Mouse (Mus musculus): ENCODE measurements around the gene Pcnx. TPM values are rescaled to one million over a fixed set of nuclear protein-coding genes. Genes with fewer than 3 reads are reported as not detected.
A peak's percentile ranks its signal among the peaks of the same experiment; 100 is the strongest.

The Pcnx gene
- total RNA-seq, 2 experiments from 2014 or later: 71.6 to 86.7 TPM

- no peak for DNase-seq
Observed at GRCm38 (mm10) chr12:81856696-81857095, 3.1 kb upstream of the Pcnx start.

DNA sequence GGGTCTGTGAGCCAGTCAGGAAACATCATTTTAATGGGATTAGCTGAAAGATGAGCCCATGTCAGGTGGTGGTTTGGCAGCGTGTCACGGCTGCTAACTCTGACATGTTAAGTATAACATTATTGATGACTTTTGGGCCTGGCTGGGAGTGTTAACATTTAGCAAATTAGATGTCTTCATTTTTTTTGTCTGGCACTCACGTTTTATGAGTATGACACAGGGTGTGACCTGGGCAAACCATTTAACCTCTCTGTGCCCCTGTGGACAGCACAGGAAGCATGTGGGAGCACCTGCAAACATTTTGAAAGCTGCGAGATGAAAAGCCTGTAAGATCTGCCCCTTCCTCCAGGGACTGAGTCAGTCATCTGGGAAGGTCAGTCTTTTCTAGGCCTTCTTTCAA is 2.6 kb upstream of the Pcnx start:
- no peak for DNase-seq

DNA sequence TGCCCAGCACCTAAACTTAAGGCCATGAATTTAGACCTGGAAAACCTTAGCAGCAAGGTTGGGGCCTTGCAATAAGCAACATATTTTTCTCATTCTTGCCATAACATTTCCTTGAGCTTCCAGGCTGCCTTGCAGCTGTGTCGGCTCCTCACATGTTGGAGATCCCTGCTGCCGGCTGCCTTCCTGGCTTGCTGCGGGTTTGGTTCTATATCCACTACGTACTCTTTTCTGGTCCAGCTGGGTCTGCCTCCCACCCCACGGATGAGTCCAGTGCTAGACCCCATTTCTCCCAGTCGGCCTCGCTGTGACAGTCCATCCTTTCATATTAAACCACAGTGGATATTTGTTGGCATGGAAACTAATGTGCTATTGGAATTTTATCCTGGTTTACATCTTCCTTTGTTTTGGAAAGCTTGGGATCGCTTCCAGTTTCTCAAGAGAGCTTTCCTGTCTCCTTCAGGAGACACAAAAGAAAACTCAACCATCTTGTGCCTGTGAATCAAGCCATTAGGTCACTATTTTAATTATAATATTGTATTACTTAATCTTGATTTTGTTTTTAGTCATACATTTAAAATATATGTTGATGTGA is 1.7 kb upstream of the Pcnx start:
- DNase-seq: no peak

DNA sequence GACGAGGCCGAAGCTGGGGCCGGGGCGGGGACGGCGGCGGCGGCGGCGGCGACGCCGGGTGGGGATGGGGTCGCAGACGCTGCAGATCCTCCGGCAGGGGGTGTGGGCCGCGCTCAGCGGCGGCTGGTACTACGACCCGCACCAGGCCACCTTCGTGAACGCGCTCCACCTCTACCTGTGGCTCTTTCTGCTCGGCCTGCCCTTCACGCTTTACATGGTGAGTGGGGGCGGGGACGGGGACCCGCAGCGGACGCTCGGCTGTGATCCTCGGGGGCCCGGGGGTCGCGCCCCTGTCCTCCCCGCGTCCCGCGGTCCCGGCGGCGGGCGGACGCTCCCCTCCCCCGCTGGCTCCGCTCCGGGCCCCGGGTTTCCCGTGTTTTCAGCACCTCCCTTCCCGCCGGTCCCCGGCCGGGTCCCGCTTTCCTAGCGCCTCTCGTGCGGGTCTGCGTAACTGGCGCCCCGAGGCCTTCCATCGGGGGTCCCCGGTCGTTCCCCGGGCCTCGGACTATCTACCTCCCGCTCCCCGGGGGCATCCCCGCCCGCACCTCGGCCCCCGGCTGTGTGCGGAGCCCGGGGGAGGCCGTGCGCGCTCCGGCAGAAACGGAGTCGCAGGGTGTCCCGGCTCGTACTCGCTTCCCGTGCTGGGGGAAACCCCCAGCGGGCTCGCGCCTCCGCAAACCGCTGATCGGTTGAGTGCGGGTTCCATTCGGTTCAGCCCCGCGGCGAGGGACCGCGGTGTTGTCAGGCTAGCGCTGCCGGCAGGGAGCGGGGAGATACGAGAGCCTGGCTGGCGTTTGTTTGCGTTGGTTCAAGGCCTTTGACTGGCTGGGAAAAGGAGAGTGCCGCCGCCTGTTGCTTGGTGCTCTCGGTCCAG is 722 bp downstream of the Pcnx start:
- DNase-seq: peak; percentile 69

GRCm38 (mm10) chr12:81861199-81862085 is 1.6 kb downstream of the Pcnx start:
- no peak for DNase-seq

DNA sequence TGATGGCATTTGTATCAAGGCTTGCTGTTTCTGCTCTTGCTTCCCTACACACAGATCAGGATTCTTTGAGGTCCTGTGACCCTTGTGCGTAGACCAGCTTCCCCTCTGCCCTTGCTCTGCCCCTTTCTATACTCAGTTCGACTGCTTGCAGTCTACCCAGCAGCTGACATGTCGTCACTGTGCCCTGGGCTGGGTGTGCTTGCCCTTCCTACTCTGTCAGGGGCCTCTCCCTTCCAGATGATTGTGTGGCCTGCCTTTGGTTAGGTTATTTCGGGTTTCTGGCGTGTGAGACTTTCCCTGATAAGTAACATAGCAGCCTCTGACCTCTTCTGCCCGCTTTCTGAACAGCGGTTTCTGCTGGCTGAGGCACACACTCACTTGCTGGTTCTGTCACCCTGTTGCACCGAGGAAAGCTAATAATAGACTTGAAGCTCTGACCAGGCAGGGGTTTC is 2.6 kb downstream of the Pcnx start:
- peak; percentile 71 for DNase-seq

- no peak for DNase-seq
Observed at GRCm38 (mm10) chr12:81863949-81864348, 4.1 kb downstream of the Pcnx start.

- DNase-seq: no peak
Observed at GRCm38 (mm10) chr12:81865183-81865582, 5.4 kb downstream of the Pcnx start.

GRCm38 (mm10) chr12:81867316-81867715 is 7.5 kb downstream of the Pcnx start:
- DNase-seq: no peak

DNA sequence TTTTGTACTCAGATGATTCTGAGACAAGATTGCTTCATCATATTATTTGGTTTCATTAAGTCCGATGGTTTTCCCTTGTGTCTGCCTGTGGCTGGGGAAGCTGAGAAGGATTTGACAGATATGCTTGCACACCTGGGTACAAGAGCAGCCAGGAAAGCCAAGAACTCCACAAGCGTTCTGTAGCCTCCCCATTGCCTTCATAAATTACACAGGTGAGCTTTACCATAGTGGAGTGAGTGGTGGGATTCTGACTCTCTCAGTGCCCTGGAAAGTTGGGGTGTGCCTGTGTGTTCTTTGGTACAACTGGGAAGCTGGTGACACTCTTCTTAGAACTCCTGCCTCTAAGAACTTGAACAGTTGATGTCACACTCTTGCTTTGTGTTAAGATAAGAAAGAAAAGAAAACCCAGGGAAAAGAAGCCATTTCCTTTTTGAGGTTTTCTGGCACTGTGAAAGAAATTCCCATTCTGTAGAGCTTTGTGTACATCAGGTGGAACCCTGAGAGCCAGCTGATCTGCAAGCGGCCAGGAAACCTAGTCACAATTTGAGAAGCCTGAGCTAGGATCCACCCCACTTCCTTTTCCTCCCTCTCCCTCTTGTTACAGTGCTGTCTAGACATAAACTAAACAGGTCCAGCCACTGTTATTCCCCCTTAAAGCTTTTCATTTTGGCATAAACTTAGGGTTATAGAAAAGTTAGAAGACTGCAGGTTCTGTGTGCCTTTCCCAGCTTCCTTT is 9.6 kb downstream of the Pcnx start:
- no peak for DNase-seq

GRCm38 (mm10) chr12:81873345-81873744 is 13.5 kb downstream of the Pcnx start:
- no peak for DNase-seq

DNA sequence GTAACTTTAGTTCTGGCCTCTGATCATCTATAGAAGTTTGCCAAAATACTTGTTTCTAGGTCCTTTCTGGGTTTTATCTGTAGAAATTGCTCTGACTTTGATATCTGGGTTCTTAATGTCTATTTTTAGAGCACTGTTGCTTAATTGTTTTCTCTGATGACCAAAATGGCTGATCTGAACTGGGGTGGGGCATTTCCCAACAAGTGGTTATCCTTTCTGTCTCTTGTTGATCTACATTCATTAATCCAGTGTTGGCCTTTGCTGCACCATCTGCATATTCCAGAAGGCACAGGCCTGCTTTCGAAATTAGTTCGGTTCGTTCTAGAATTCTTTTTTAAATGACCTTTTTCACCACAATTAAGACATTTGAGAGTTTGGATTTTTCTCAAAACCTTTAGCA is 20.3 kb downstream of the Pcnx start:
- no peak for DNase-seq

DNA sequence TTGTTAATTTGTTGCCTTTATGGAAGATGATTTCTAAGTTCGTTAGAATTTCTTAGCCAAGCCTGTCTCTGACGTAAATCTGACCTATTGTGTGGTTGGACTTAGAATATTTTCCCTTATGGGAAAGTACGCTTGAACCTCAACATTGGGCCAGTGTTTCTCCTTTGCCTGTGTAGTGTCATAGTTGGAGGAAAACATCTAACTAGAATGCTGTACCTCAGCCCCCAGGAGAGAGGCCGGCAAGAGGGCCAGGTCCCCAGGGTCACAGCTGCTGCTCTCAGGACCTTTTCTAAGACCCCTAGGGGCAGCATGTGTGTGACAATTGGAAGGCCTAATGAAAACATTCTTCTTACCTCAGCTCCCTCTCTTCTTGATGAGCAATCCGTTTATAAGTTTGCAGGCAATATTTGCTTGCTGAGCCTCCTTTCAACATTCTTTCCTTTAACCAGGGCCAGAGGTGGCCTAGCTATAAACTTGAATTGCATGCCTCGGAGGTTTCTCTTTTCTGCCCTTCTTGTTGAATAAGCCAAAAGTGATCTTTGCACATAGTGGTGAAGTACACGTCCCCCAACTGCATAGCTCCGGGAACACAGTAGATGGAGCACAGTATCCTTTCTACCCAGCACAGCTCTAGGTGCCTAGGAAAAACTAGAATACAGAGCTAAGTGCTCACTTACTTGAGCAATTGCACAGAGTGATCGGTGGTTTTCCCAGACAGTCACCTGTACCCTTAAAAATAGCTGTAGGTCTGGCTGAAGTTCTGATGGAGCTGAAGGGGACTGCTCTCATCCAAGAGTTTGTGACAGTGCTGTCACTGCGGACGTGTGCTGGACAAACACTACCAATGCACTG is 23.7 kb downstream of the Pcnx start:
- DNase-seq: no peak

DNA sequence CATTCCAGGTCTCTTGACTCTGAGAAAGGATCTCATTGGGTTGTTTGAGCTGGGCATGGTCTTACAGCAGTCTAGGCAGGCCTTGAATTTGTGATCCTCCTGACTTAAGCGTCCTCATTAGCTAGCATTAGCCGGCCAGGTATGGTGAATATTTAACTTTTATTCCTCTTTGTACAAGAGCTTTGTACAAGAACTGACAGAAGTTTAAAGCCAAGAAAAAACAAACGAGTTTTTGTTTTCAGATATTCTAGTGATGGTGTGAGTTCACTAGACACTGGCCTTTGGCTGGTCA is 24.2 kb downstream of the Pcnx start:
- no peak for DNase-seq

DNA sequence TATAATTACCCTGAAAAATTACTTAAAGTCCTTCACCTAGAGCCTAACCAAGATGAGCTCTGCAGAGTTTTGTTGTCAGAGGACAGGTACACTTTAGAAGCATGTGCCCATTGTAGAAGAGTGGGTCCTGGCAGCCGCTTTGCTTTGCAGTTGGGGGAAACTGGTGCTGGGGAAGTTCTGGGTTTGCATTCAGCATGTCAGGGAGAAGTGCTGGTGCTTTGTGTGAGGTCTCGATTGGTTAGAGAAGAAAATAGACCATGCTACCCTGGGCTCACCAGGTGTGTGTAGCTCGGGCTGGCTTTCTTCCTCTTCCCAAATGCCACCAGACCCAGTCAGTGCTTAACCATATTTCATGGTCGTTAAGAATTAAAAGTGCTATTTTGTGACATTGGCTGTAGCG is 25.2 kb downstream of the Pcnx start:
- DNase-seq: no peak

GRCm38 (mm10) chr12:81885982-81886381 is 26.2 kb downstream of the Pcnx start:
- no peak for DNase-seq

DNA sequence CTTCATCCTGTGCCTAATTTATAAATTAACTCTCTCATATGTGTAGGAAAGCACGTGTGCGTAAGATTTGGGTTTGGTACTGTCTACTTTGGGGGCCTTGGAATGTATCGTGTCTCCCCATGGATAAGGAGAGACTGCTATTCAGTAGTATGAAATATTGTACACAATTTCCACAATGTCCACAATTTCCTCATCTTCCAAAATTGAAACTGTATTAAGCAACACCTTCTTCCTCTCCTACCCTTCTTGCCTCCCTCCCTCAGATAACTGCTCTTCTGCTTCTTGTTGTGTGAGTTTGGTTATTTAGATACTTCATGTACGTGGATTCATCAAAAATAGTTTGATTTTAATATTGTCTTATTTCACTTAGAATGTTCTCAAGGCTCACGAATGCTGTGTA is 29.1 kb downstream of the Pcnx start:
- no peak for DNase-seq

GRCm38 (mm10) chr12:81891946-81892345 is 32.1 kb downstream of the Pcnx start:
- DNase-seq: no peak

- no peak for DNase-seq
Observed at GRCm38 (mm10) chr12:81894311-81894710, 34.5 kb downstream of the Pcnx start.

DNA sequence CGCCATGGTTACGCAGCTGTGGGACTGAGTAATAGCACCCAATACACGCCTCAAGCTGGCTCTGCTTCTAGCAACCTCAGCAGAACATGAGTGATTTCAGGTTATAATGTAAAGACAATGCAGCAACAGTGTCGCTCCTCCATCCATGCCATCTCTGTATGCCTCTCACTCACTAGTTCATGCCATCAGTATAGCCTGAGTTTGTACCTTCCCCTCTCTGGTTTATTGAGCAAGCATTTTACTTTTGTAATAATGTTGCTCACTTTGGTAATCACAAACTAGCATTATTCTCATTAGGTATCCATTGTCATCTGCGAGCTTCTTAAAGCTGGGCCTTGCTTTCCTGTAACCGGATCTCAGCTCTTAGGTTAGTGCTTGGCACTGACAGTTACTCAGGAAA is 36.2 kb downstream of the Pcnx start:
- no peak for DNase-seq

- no peak for DNase-seq
Observed at GRCm38 (mm10) chr12:81904456-81904855, 44.6 kb downstream of the Pcnx start.

DNA sequence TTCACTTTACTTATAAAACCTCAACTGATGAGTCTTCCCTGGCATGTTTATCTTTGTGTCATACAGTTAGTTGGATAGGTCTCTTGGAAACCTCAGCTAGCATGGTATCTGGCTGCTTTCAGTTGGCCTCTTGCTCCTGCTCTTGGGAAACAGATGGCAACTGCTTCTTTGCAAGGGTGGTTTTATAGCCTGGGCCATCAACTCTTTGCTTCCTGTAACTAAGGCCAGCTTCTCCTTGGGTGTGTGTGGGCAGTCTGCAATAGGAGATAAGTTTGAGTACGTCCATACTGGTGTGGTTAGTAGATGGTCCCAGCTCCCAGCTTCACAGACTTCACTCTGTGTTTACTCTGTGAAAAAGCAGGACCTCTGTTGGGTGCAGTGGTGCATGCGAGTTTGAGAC is 46.0 kb downstream of the Pcnx start:
- no peak for DNase-seq

Data from heart, postnatal 4 days (tissue).